11 mouse cellular contexts compared by ENCODE assay signal in the genomic region with DNA sequence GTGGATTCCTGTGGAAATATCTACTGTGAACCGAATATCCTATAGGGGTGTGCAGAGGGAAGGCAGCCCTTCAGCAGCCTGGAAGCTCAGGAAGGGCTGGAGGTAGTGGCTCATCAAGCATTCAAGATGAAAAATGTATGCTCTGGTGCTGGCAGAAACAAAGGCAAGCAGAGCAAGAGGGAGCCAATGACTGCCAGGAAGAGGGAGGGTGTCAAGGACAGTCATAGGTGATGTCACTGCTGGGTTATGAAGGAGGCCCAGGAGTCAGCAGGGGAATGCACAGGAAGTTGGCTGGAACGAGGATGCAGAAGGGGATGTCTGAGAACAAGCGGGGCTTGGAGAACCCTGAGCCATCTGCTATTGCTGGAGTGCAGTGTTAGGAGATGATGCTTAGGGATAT. TPM values are rescaled to one million over a fixed set of nuclear protein-coding genes. Genes with fewer than 3 reads are reported as not detected.
A peak's percentile ranks its signal among the peaks of the same experiment; 100 is the strongest.
DNase-seq lines count a peak whose midpoint lies in the region; ATAC-seq and TF ChIP-seq lines count a peak whose summit lies in the region.
"Had no signal": no experiment of that assay in that cellular context is flagged by ENCODE, and none has a peak within 500 bp of the region (broad histone marks: within the 10 kb centered on the region; RNA-seq: fewer than 3 reads in every experiment).

No protein-coding gene starts in this region.

- no peak for TF ChIP-seq EP300 in lung, postnatal 0 days (IDR thresholded peaks at IDR 0.05)

- peak; percentile 62 for ATAC-seq in lung, postnatal 0 days

- no peak overlapping the region for H3K4me3 ChIP-seq in lung, postnatal 0 days (ENCODE audit: low read depth, low read length)
- H3K4me3 ChIP-seq: erythroblast, embryonic 14.5 days; myocyte had no signal

- H3K9ac ChIP-seq in lung, postnatal 0 days (replicated peaks; ENCODE audit: low read depth), result no peak overlapping the region

- TF ChIP-seq CTCF in lung, postnatal 0 days (IDR thresholded peaks at IDR 0.05), result no peak

- 44% methylated on average over 3 of the region's 3 CpGs for WGBS in lung, postnatal 0 days

- 0 out of 2 replicates have a peak, but pooled peaks cover 2% of the 10 kb centered on the region for H3K4me1 ChIP-seq in lung, postnatal 0 days (ENCODE audit: insufficient read depth, low read depth, low read length)

- no peaks in the 10 kb centered on the region for H3K27me3 ChIP-seq in lung, postnatal 0 days (replicated peaks; ENCODE audit: insufficient read depth, low read length)

- H3K9me3 ChIP-seq in lung, postnatal 0 days (ENCODE audit: low read length), result no peaks in the 10 kb centered on the region

- no peak overlapping the region for H3K27ac ChIP-seq in lung, postnatal 0 days (ENCODE audit: low read length)

- no peak overlapping the region for H3K4me2 ChIP-seq in lung, postnatal 0 days (replicated peaks; ENCODE audit: low read depth, low read length)

- DNase-seq in lung, postnatal 0 days (ENCODE audit: low spot score), result peak; percentile 39
- no peak for DNase-seq in lung, postnatal 25 days (ENCODE audit: low spot score)
- peak; percentile 79 for DNase-seq in cerebellum, adult 11 months
- peak; percentile 32 for DNase-seq in heart, adult 8-10 months (ENCODE audit: low spot score)
- peak; percentile 24 for DNase-seq in retina, postnatal 1 day
- no peak for DNase-seq in kidney, postnatal 25 days
- DNase-seq in layer of hippocampus, adult 8-10 months (ENCODE audit: low spot score in 2 of 2), result no peak
- DNase-seq in neural tube, embryonic 10.5 days (ENCODE audit: extremely low spot score, low spot score), result no peak
- DNase-seq: thymus, adult 2 months had no signal

- no peaks in the 10 kb centered on the region for H3K36me3 ChIP-seq in lung, postnatal 0 days (ENCODE audit: insufficient read depth, low read length)

RNA-seq across cellular contexts. Expression of gene Ncoa7, which starts 24.9 kb away (rescaled TPM):
- 8.8 and 12.4 TPM in 2 replicates for polyA plus RNA-seq in lung, postnatal 0 days (2015; fragmentation: Nextera tagmentation; extraction: Ambion mirVana)
- 1 to 10 TPM; 2.6 to 3.6 (median 3.0) TPM for total RNA-seq in heart, adult 8-10 months (2022)
- total RNA-seq in layer of hippocampus, adult 8-10 months (2022), result 100 to 1,000 TPM in 2 of 4 experiments, 10 to 100 TPM in 2; 75.7 to 112 (median 99.1) TPM

Comparison
In these comparisons a context has a peak if more than half of its experiments do, and no peak if none do; other contexts are left out.
1. DNase-seq: peak in lung, postnatal 0 days (single experiment), cerebellum, adult 11 months (single experiment), heart, adult 8-10 months (single experiment) and retina, postnatal 1 day (single experiment); none in lung, postnatal 25 days (single experiment), kidney, postnatal 25 days (0 of 2), layer of hippocampus, adult 8-10 months (0 of 2) and neural tube, embryonic 10.5 days (single experiment).
2. RNA of gene Ncoa7, which starts 24.9 kb away (total RNA-seq): 75.7 to 112 TPM in layer of hippocampus, adult 8-10 months; 2.6 to 3.6 TPM in heart, adult 8-10 months; every median in the first group is over 10 times any median in the second.